Mouse (Mus musculus) E14TG2a.4 (cell line): ENCODE measurements at regions not wholly inside any gene's neighbourhood (a gene's known extent, or its start where the extent isn't known, plus 50 kb on each side); places are given as distances from the start of the nearest gene placed in this dataset.

Source experiments
- CTCF ChIP-seq: conservative IDR thresholded peaks from 2 replicates; pipeline ENCODE4 v1.5.1; 2014; ENCODE audit warnings: low read length
- POU5F1 ChIP-seq: IDR thresholded peaks from 2 replicates; pipeline ENCODE4 v1.6.1; 2014; ENCODE audit warnings: low read length, borderline replicate concordance

- TF ChIP-seq CTCF (no peak), POU5F1 (no peak)
These were observed 90.8 kb upstream of the Phyhipl start for GRCm38 (mm10) chr10:70746612-70747011.
